Mouse (Mus musculus): ENCODE data around the gene Mrrf.

The Mrrf gene

DNA sequence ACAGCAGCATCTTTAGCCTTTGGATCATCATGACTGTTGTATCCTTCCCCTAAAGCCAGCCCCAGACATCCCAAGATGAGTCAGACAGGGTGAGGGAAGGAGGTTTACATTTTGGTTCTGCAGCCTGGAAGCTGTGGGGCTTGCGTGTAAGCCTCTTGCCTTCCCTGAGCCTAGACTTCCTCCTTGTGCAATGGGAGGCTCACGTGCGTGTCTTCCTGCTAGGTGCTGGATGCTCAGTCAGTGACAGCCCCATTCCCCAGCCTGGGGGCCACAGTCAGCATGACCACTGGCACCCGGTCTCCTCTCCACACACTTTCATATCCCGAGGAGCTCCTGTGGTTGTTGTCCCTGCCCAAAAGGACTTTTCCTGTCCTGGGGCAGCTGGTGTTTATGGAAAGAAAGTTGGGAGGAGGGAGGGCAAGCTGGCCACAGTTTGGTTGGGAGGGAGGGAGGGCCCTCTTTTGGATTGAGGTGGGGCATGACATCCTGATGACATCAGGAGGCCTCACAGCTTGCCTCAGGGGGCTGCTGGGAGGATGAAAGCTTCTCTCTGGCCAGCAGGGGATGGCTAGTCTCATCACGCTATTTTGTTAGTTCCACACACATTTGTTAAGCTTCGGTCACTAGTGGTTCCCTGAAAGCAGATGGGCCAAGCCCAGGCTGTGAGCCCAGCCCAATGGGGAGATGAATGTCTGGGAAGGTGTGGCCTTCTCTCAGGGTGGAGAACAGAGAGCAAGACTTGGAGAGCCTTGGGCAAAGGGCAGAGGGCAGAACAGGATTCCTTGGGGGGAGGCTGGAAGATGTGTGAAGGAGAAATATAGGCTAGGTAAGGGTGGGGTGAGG lies 98.6 kb downstream of the Mrrf start:
- DNase-seq, result no peak

- peak; percentile 73 to 86 for DNase-seq
Observed at GRCm38 (mm10) chr2:36235917-36236316, 99.7 kb downstream of the Mrrf start.

- DNase-seq, result no peak
Observed at GRCm38 (mm10) chr2:36236889-36237288, 100.7 kb downstream of the Mrrf start.

GRCm38 (mm10) chr2:36237557-36237956 lies 101.4 kb downstream of the Mrrf start:
- DNase-seq, result no peak

- no peak for DNase-seq
Observed at GRCm38 (mm10) chr2:36238467-36238866, 102.3 kb downstream of the Mrrf start.

DNA sequence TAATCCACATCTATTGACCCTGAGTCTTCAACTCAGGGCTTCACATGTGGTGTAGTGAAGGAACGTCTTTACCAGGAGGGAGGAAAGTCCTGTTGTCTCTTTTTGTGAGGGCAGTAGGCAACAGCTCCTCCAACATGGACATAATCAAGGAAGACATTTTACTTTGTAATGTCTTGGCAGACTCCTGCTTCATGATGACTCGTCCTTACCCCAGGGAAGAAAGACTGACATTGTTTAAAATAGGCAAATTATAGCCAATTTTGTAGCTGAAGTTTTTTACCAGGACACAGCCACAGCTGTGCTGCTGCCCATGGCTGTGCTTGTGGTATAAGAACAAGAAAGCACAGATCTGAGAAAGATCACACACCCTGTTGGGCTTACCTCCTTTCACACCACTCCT lies 102.8 kb downstream of the Mrrf start:
- DNase-seq, result no peak
